Mouse (Mus musculus) mouse trophoblast stem cell (cell line): ENCODE results near the gene St8sia2.

ENCODE experiments used
- in situ Hi-C, 2 experiments: fragments of 300-500 bp; cut with MseI, MboI; formaldehyde crosslinking; loops; 2 replicates in 1 of 2; 3 replicates in 1 of 2; pipeline ENCODE4 v1.15.1; 2025

The St8sia2 gene

GRCm38 (mm10) chr7:74013601-74014175 is at the start of gene St8sia2:
Gene St8sia2 (minus strand): TSS chr7:74013690.
- in situ Hi-C loops, result loop anchor here in 1 of 2 experiments (25.0 kb wide), 1 partner anchor 351 kb away; no protein-coding TSS in a partner anchor

GRCm38 (mm10) chr7:74061076-74061475 is 47.6 kb upstream of the St8sia2 start:
- in situ Hi-C loops, result no loop called here

GRCm38 (mm10) chr7:74060306-74060946 is 46.9 kb upstream of the St8sia2 start:
- in situ Hi-C loops, result no loop called here

- in situ Hi-C loops, result no loop called here
These were observed 46.2 kb upstream of the St8sia2 start for GRCm38 (mm10) chr7:74059684-74060083.

- in situ Hi-C loops, result no loop called here
These were observed 42.3 kb upstream of the St8sia2 start for GRCm38 (mm10) chr7:74055753-74056152.

- in situ Hi-C loops, result no loop called here
These were observed 34.1 kb upstream of the St8sia2 start for GRCm38 (mm10) chr7:74047591-74047990.

GRCm38 (mm10) chr7:74045166-74045957 is 31.9 kb upstream of the St8sia2 start:
- in situ Hi-C loops, result no loop called here

GRCm38 (mm10) chr7:74043562-74044138 is 30.2 kb upstream of the St8sia2 start:
- in situ Hi-C loops, result no loop called here

GRCm38 (mm10) chr7:74025007-74025406 is 11.5 kb upstream of the St8sia2 start:
- in situ Hi-C loops, result loop anchor here in 1 of 2 experiments (5.0 kb wide), 1 partner anchor 332 kb away; no protein-coding TSS in a partner anchor

GRCm38 (mm10) chr7:74024171-74024570 is 10.7 kb upstream of the St8sia2 start:
- in situ Hi-C loops, result loop anchor here in 1 of 2 experiments (5.0 to 25.0 kb wide), 2 partner anchors 338 to 362 kb away; no protein-coding TSS in a partner anchor

- in situ Hi-C loops, result loop anchor here in 1 of 2 experiments (5.0 to 25.0 kb wide), 2 partner anchors 340 to 360 kb away; no protein-coding TSS in a partner anchor
These were observed 9.1 kb upstream of the St8sia2 start for GRCm38 (mm10) chr7:74022571-74022970.

GRCm38 (mm10) chr7:74021771-74022170 is 8.3 kb upstream of the St8sia2 start:
- in situ Hi-C loops, result loop anchor here in 1 of 2 experiments (5.0 to 25.0 kb wide), 2 partner anchors 341 to 359 kb away; no protein-coding TSS in a partner anchor

- in situ Hi-C loops, result loop anchor here in 1 of 2 experiments (25.0 kb wide), 1 partner anchor 354 kb away; no protein-coding TSS in a partner anchor
These were observed 3.1 kb upstream of the St8sia2 start for GRCm38 (mm10) chr7:74016613-74017012.

- in situ Hi-C loops, result loop anchor here in 1 of 2 experiments (25.0 kb wide), 1 partner anchor 351 kb away; no protein-coding TSS in a partner anchor
These were observed 461 bp downstream of the St8sia2 start for GRCm38 (mm10) chr7:74012858-74013600.

- in situ Hi-C loops, result loop anchor here in 1 of 2 experiments (25.0 kb wide), 1 partner anchor 350 kb away; no protein-coding TSS in a partner anchor
These were observed 1.3 kb downstream of the St8sia2 start for GRCm38 (mm10) chr7:74011976-74012857.

GRCm38 (mm10) chr7:74008946-74009542 is 4.4 kb downstream of the St8sia2 start:
- in situ Hi-C loops, result loop anchor here in 1 of 2 experiments (25.0 kb wide), 1 partner anchor 347 kb away; no protein-coding TSS in a partner anchor

GRCm38 (mm10) chr7:74006775-74007371 is 6.6 kb downstream of the St8sia2 start:
- in situ Hi-C loops, result loop anchor here in 1 of 2 experiments (25.0 kb wide), 1 partner anchor 345 kb away; no protein-coding TSS in a partner anchor

- in situ Hi-C loops, result loop anchor here in 1 of 2 experiments (25.0 kb wide), 1 partner anchor 344 kb away; no protein-coding TSS in a partner anchor
These were observed 7.1 kb downstream of the St8sia2 start for GRCm38 (mm10) chr7:74006364-74006763.
